Comparison of ENCODE assay signal across 19 mouse cellular contexts in genomic region chr5:107261930-107262329, GRCm38 (mm10).
"Had no signal": no experiment of that assay in that cellular context is flagged by ENCODE, and none has a peak within 500 bp of the region (broad histone marks: within the 10 kb centered on the region; RNA-seq: fewer than 3 reads in every experiment).

No protein-coding gene starts in this region.

- H3K9me3 ChIP-seq: liver, embryonic 13.5 days; midbrain, embryonic 12.5 days; midbrain, embryonic 15.5 days; neural tube, embryonic 12.5 days; neural tube, embryonic 15.5 days had no signal

- H3K27me3 ChIP-seq: liver, embryonic 13.5 days; midbrain, embryonic 15.5 days; neural tube, embryonic 12.5 days; neural tube, embryonic 15.5 days had no signal

- H3K36me3 ChIP-seq: midbrain, embryonic 12.5 days; midbrain, embryonic 15.5 days; neural tube, embryonic 12.5 days; neural tube, embryonic 15.5 days had no signal

- H3K4me3 ChIP-seq: left cerebral cortex, adult 2 months; liver, embryonic 13.5 days; midbrain, embryonic 12.5 days; midbrain, embryonic 15.5 days; neural tube, embryonic 12.5 days; neural tube, embryonic 15.5 days had no signal

- H3K4me2 ChIP-seq: liver, embryonic 13.5 days; midbrain, embryonic 12.5 days; midbrain, embryonic 15.5 days; neural tube, embryonic 12.5 days; neural tube, embryonic 15.5 days had no signal

- ATAC-seq: midbrain, embryonic 15.5 days had no signal

- DNase-seq: kidney, postnatal 10 days; kidney, postnatal 36 days; layer of hippocampus, postnatal 36 days; liver, embryonic 13.5 days; lung, adult 2 months; lung, postnatal 10 days; right cerebral cortex, adult 18-20 months; right cerebral cortex, postnatal 14 days; right cerebral cortex, postnatal 4 days; thymus, adult 2 months; thymus, postnatal 14 days; thymus, postnatal 4 days had no signal

- H3K4me1 ChIP-seq: midbrain, embryonic 12.5 days; midbrain, embryonic 15.5 days; neural tube, embryonic 12.5 days; neural tube, embryonic 15.5 days had no signal

- H3K9ac ChIP-seq: liver, embryonic 13.5 days; midbrain, embryonic 12.5 days; midbrain, embryonic 15.5 days; neural tube, embryonic 12.5 days; neural tube, embryonic 15.5 days had no signal

- H3K27ac ChIP-seq: left cerebral cortex, adult 2 months; liver, embryonic 13.5 days; macrophage; midbrain, embryonic 12.5 days; midbrain, embryonic 15.5 days; neural tube, embryonic 12.5 days; neural tube, embryonic 15.5 days; stomach, postnatal 0 days had no signal
